Mouse (Mus musculus) gastrocnemius, adult 18-20 months (tissue): ENCODE results near the gene Glb1. TPM values are rescaled to one million over a fixed set of nuclear protein-coding genes. Genes with fewer than 3 reads are reported as not detected.
A peak's percentile ranks its signal among the peaks of the same experiment; 100 is the strongest.

ENCODE experiments used
- DNase-seq: peaks from one replicate; pipeline ENCODE4 v3.0.0; 2021; ENCODE audit warnings: low spot score
- total RNA-seq, 2 experiments: library from RNA; stranded (reverse); gene quantifications; 2 replicates each; pipeline ENCODE4 v1.2.3; 2021

Glb1 gene
- total RNA-seq, 2 experiments from 2014 or later, result 2.8 to 3.5 TPM

GRCm38 (mm10) chr9:114442225-114442624 is 41.3 kb downstream of the Glb1 start:
- no peak for DNase-seq

- DNase-seq, result no peak
Observed at GRCm38 (mm10) chr9:114442893-114443292, 42.0 kb downstream of the Glb1 start.

GRCm38 (mm10) chr9:114443351-114443750 is 42.5 kb downstream of the Glb1 start:
- DNase-seq, result no peak

- no peak for DNase-seq
Observed at GRCm38 (mm10) chr9:114446887-114447286, 46.0 kb downstream of the Glb1 start.

GRCm38 (mm10) chr9:114448700-114449099 is 47.8 kb downstream of the Glb1 start:
- no peak for DNase-seq

GRCm38 (mm10) chr9:114449120-114449754 is 48.4 kb downstream of the Glb1 start:
- DNase-seq, result no peak

GRCm38 (mm10) chr9:114451615-114452014 is 50.7 kb downstream of the Glb1 start:
- no peak for DNase-seq

- DNase-seq, result no peak
Observed at GRCm38 (mm10) chr9:114452418-114452817, 51.5 kb downstream of the Glb1 start.

- no peak for DNase-seq
Observed at GRCm38 (mm10) chr9:114455420-114455819, 54.5 kb downstream of the Glb1 start.

- no peak for DNase-seq
Observed at GRCm38 (mm10) chr9:114458436-114458835, 57.6 kb downstream of the Glb1 start.

GRCm38 (mm10) chr9:114462569-114462968 is 61.7 kb downstream of the Glb1 start:
- no peak for DNase-seq

GRCm38 (mm10) chr9:114465442-114465841 is 64.6 kb downstream of the Glb1 start:
- DNase-seq, result no peak

GRCm38 (mm10) chr9:114466871-114467270 is 66.0 kb downstream of the Glb1 start:
- DNase-seq, result no peak

- no peak for DNase-seq
Observed at GRCm38 (mm10) chr9:114468217-114468616, 67.3 kb downstream of the Glb1 start.

- DNase-seq, result no peak
Observed at GRCm38 (mm10) chr9:114468701-114469100, 67.8 kb downstream of the Glb1 start.

- DNase-seq, result no peak
Observed at GRCm38 (mm10) chr9:114471892-114472291, 71.0 kb downstream of the Glb1 start.

GRCm38 (mm10) chr9:114477019-114477418 is 76.1 kb downstream of the Glb1 start:
- no peak for DNase-seq

- DNase-seq, result no peak
Observed at GRCm38 (mm10) chr9:114480940-114481339, 80.1 kb downstream of the Glb1 start.

- DNase-seq, result no peak
Observed at GRCm38 (mm10) chr9:114484771-114485170, 83.9 kb downstream of the Glb1 start.

GRCm38 (mm10) chr9:114486808-114487207 is 85.9 kb downstream of the Glb1 start:
- no peak for DNase-seq

GRCm38 (mm10) chr9:114487481-114488258 is 86.8 kb downstream of the Glb1 start:
- no peak for DNase-seq

- no peak for DNase-seq
Observed at GRCm38 (mm10) chr9:114496469-114496868, 95.6 kb downstream of the Glb1 start.

- DNase-seq, result peak; percentile 70
Observed at GRCm38 (mm10) chr9:114498218-114498617, 97.3 kb downstream of the Glb1 start.
